Mouse (Mus musculus) frontal cortex, postnatal 25 days (tissue): Measurements from ENCODE around the gene Tnk2.

ENCODE experiments used
- DNase-seq, 2 experiments: peaks; one replicate each; pipeline ENCODE4 v3.0.0; 2022; ENCODE audit warnings: low spot score in 2 of 2

The Tnk2 gene

DNA sequence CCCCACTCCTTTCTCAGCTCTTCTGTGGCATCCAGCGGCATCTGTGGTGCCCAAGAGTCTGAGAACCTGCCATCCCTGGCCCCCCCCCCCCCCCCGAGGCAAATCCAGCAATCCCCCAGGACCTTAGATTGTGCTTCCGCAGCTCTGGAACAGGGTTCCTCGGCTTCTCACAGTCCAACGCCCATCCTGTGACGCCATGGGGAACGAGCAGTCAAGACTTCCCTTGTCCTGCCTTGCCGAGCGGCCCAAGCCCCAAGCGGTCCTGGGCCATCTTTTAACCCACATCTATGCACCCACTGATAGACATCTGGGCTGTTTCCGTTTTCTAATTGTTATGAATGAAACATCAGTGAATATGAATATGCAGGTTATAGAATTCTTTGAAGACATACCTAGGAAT is 68.5 kb downstream of the Tnk2 start:
- DNase-seq, result no peak

DNA sequence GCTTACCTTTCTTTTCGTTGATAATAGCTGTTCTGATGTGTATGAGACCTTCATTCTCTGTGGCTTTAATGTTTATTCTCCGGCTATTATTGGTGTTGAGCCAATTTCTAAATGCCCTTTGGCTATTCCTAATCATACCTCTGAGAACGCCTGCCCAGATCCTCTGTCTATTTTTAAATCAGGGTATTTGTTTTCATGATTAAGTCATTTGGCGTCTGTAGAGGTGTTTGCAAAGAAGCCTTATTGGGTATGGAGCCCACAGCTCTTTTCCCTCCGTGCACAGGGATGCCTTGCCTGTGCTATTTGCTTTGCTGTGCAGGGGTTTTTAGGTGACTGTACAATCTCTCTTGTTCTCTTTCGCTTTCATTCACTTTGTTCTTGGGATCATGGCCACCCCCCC is 69.9 kb downstream of the Tnk2 start:
- no peak for DNase-seq

DNA sequence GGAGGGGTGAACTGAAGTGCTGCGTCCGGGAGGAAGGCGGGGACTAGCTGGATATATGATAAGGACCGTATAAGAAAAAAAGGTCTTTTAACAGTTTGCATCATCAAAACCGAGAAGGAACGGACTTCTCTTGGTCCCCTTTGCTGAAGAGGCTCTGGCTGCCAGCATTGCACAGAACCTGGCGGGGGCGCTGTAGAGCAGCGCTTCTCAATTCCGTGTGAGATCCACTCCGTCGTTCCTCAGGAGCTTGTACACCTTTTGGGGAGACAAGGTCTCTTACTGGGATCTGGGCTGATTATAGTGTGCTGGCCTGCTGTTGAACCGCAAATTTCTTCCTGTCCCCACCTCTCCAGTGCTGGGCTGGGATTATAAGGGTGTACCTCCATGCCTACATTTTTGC is 71.7 kb downstream of the Tnk2 start:
- DNase-seq, result no peak

DNA sequence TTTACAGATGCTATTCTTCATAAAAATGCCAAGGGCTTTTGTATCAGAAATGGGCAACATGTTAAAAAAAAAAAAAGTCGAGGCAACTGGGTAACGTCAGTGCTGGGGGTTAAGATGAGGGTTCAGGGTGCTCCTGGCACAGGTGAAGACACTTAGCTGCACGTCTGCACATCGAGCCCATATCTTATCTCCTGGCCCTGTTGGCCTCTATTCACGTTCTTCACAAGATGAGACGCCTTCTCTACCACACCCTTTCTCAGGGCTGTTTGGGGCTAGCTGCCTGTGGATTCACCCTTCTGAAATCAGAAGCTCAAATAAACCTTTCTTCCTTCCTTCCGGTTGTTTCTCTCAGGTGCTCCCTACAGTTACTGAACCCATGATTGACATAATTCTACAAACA is 79.5 kb downstream of the Tnk2 start:
- no peak for DNase-seq

DNA sequence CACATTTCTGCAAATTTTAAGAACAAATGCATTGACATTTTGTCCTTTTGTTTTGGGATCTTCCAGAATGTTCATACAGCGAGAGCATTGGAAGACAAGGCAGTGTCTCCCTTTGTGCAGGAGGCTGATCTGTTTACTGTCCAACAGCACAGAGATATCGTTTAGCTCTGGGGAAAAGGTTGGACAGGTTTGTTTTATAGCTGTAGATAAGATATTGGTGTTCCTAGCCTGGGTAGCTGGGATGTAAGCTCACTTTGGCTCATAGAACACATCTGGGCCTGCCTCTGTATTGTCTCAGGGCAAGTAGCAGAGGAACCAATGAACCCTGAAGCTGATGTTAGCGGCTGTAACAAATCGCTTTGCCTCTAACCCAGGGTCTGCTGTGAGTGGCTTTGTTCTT is 80.1 kb downstream of the Tnk2 start:
- DNase-seq, result no peak

DNA sequence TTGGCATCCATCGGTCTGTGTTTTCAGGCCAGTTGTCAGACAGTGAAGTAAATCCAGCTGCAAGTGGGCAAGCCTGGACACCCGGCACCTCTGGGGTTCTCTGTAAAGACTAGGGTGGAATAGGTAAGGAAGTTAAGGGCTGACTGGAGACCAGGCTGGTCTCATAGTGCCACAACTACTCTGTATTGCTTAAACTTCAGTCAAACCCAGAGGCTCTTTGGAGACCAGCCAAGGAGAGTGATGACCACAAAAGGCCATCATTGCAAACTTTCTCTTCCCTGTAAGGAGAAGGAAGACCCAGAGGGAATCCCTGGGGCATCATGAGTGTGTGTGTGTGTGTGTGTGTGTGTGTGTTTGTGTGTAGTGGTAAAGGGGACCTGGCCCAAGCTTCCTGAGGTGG is 80.6 kb downstream of the Tnk2 start:
- no peak for DNase-seq

DNA sequence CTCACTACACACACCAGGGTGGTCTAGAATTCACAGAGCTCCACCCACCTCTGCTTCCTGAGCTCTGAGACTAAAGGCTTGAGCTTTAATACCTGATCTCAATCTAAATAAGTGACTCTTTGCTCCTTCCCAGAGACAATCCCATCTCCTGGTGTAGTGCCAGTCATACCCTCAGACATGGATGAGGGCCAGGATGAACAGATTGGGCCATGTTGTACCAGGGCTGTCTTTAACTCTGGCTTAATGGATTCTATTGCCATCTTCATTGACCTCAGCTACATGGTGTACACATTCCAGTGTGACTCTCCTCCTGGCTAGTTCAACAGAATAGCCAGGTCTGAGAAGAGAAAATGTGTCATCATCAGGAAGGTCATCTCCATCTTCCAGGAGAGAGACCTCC is 82.8 kb downstream of the Tnk2 start:
- no peak for DNase-seq

DNA sequence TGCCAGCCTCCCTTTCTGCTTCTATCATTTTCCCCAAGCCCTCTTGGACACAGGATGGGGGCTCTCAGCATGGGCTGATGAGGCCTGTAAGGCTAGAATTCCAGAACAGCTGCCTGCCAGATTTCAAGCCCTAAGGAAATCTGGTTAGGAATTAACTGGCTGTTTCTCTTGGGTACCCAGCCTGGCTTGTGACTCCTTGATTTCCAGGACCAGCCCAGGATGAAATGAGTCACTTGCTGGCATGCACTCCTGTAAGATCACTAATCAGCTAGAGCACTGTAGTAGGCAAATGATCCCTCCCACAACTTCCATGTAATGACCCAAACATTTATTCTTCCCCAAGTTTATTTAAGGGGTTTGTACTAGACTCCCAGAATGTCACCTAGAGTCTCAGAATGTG is 84.6 kb downstream of the Tnk2 start:
- DNase-seq, result no peak

DNA sequence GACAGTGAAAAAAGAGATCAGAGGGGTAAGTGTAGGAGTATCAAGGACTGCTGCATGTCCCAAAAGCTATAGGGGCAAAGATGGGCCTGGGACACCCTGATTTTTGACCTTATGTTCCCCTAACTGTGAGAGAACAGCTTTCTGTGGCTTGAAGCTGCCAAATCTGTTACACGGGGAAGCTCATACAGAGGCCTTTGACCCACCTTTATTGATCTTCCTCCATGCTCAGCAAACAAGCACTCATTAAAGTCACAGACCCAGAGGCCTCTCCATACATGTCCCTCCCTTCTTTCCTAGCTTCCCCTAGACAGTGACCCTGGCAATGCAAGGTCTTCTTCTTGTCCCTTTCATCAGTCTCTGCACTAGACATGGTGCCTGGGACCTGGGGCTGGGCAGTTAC is 85.1 kb downstream of the Tnk2 start:
- no peak for DNase-seq
